10 mouse cellular contexts compared by ENCODE assay signal in the genomic region with DNA sequence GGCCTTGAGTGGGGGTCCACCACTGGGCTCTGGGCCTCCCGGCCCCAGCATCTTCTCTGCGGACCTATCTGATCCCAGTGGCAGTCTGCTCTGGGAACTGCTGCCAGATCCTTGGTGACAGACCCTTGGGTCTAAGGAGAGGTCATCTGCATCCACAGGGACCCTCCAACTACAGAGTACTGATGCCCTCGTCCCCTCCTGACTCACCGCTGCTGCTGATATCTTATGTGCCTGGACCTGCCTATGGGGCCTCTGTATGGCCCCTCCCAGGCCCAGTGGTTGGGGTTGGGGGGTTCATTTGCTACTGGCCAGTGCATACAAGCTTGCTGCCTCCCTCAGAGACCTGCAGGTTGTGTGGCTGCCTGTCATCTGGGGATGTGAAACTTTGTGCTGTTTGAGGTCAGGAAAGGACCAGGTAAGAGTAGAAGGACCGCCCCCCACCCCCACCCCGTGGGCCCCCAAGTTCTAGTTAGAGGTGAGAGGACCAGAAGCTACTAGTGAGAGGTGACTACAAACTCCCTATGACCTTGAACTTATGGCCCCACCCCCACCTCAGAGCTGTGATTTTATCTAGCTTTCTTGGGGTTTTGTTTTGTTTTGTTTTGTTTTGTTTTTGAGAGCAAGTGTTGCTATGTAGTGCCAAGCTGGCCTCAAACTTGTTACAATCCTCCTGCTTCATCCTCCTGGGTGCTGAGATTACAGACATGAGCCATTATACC. TPM values are rescaled to one million over a fixed set of nuclear protein-coding genes. Genes with fewer than 3 reads are reported as not detected.
DNase-seq lines count a peak whose midpoint lies in the region; ATAC-seq and TF ChIP-seq lines count a peak whose summit lies in the region.
"Had no signal": no experiment of that assay in that cellular context is flagged by ENCODE, and none has a peak within 500 bp of the region (broad histone marks: within the 10 kb centered on the region; RNA-seq: fewer than 3 reads in every experiment).

No protein-coding gene starts in this region.

- no peak overlapping the region for H3K4me3 ChIP-seq in kidney, postnatal 0 days (replicated peaks; ENCODE audit: low read depth, low read length)
- peak overlapping the region; percentile 59 for H3K4me3 ChIP-seq in forebrain, embryonic 10.5 days
- H3K4me3 ChIP-seq in hindbrain, postnatal 0 days (ENCODE audit: low read length) = peak overlapping the region; percentile 36; the same call in 1 of the 2 replicates

- DNase-seq in kidney, postnatal 0 days (ENCODE audit: low spot score) = no peak
- DNase-seq in kidney, postnatal 14 days = no peak
- DNase-seq in forebrain, embryonic 10.5 days (ENCODE audit: extremely low spot score, low spot score) = no peak
- no peak for DNase-seq in hindbrain, postnatal 0 days (ENCODE audit: low spot score)
- peak; percentile 31 for DNase-seq in naive thymus-derived CD4-positive, alpha-beta T cell, adult 2 months (ENCODE audit: low read depth)
- no peak for DNase-seq in spleen, postnatal 14 days (ENCODE audit: low spot score in 2 of 2)
- DNase-seq in retina, embryonic 14.5 days (ENCODE audit: low spot score) = no peak
- no peak for DNase-seq in frontal cortex, postnatal 36 days (ENCODE audit: low spot score in 2 of 2)

- peaks cover 30% of the 10 kb centered on the region for H3K4me1 ChIP-seq in kidney, postnatal 0 days (replicated peaks; ENCODE audit: insufficient read depth, low read length)
- peaks cover 40% of the 10 kb centered on the region for H3K4me1 ChIP-seq in forebrain, embryonic 10.5 days
- peaks cover 17% of the 10 kb centered on the region; the same call in 1 of the 2 replicates for H3K4me1 ChIP-seq in hindbrain, postnatal 0 days (ENCODE audit: insufficient read depth, low read length)

- WGBS in kidney, postnatal 0 days = 76% methylated on average over 6 of the region's 6 CpGs
- WGBS in forebrain, embryonic 10.5 days = 63% methylated on average over 6 of the region's 6 CpGs
- WGBS in hindbrain, postnatal 0 days = 76% methylated on average over 6 of the region's 6 CpGs

- no peak for TF ChIP-seq CTCF in kidney, postnatal 0 days (IDR thresholded peaks at IDR 0.05; ENCODE audit: low read depth)
- no peak for TF ChIP-seq CTCF in hindbrain, postnatal 0 days (IDR thresholded peaks at IDR 0.05; ENCODE audit: low read depth)

- no peaks in the 10 kb centered on the region for H3K27me3 ChIP-seq in kidney, postnatal 0 days (ENCODE audit: insufficient read depth, low read length)
- H3K27me3 ChIP-seq in forebrain, embryonic 10.5 days (ENCODE audit: poor library complexity, severe bottlenecking) = peaks cover 15% of the 10 kb centered on the region
- H3K27me3 ChIP-seq in hindbrain, postnatal 0 days (ENCODE audit: insufficient read depth, low read length) = no peaks in the 10 kb centered on the region

- H3K36me3 ChIP-seq in kidney, postnatal 0 days (ENCODE audit: insufficient read depth, low read length) = no peaks in the 10 kb centered on the region
- H3K36me3 ChIP-seq in forebrain, embryonic 10.5 days (replicated peaks) = no peaks in the 10 kb centered on the region
- H3K36me3 ChIP-seq in hindbrain, postnatal 0 days (ENCODE audit: insufficient read depth, low read length) = no peaks in the 10 kb centered on the region

- no peak for ATAC-seq in kidney, postnatal 0 days (replicated peaks; ENCODE audit: low FRiP score, low read depth)
- no peak for ATAC-seq in hindbrain, postnatal 0 days

- H3K9me3 ChIP-seq in kidney, postnatal 0 days (replicated peaks; ENCODE audit: low read length) = no peaks in the 10 kb centered on the region
- no peaks in the 10 kb centered on the region for H3K9me3 ChIP-seq in forebrain, embryonic 10.5 days
- no peaks in the 10 kb centered on the region for H3K9me3 ChIP-seq in hindbrain, postnatal 0 days (ENCODE audit: low read length)

- H3K9ac ChIP-seq in kidney, postnatal 0 days (ENCODE audit: low read depth, low read length) = no peak overlapping the region
- peak overlapping the region; percentile 33; the same call in 1 of the 2 replicates for H3K9ac ChIP-seq in hindbrain, postnatal 0 days (replicated peaks; ENCODE audit: low read length)

- peak overlapping the region; percentile 74; the same call in 1 of the 2 replicates for H3K27ac ChIP-seq in kidney, postnatal 0 days
- H3K27ac ChIP-seq in forebrain, embryonic 10.5 days = peak overlapping the region; percentile 96
- H3K27ac ChIP-seq in hindbrain, postnatal 0 days = peak overlapping the region; percentile 87

- peak overlapping the region; percentile 66; the same call in 1 of the 2 replicates for H3K4me2 ChIP-seq in kidney, postnatal 0 days (ENCODE audit: low read length)
- H3K4me2 ChIP-seq in hindbrain, postnatal 0 days (ENCODE audit: low read depth, low read length) = peak overlapping the region; percentile 78

RNA-seq across cellular contexts. Expression of gene Mamstr, which starts 5.3 kb away (rescaled TPM):
- polyA plus RNA-seq in kidney, postnatal 0 days (2015; fragmentation: Nextera tagmentation; extraction: Ambion mirVana) = 3.9 and 4.8 TPM in 2 replicates
- 1.7 and 3.1 TPM in 2 replicates for polyA plus RNA-seq in forebrain, embryonic 10.5 days (2016; fragmentation: Nextera tagmentation; extraction: Ambion mirVana)
- total RNA-seq in hindbrain, postnatal 0 days (2014; rRNA removed) = 3.3 and 3.6 TPM in 2 replicates
- polyA plus RNA-seq in hindbrain, postnatal 0 days (2015; fragmentation: Nextera tagmentation; extraction: Ambion mirVana) = 2.9 and 3.9 TPM in 2 replicates

RNA-seq across cellular contexts. Expression of gene Rasip1, which starts 17.7 kb away (rescaled TPM):
- polyA plus RNA-seq in kidney, postnatal 0 days (2015; fragmentation: Nextera tagmentation; extraction: Ambion mirVana) = 16.9 and 21.1 TPM in 2 replicates
- polyA plus RNA-seq in forebrain, embryonic 10.5 days (2016; fragmentation: Nextera tagmentation; extraction: Ambion mirVana) = 4.5 and 4.7 TPM in 2 replicates
- total RNA-seq in hindbrain, postnatal 0 days (2014; rRNA removed) = 36.4 and 39.8 TPM in 2 replicates
- 18.7 TPM in 2 replicates for polyA plus RNA-seq in hindbrain, postnatal 0 days (2015; fragmentation: Nextera tagmentation; extraction: Ambion mirVana)

RNA-seq across cellular contexts. Expression of gene Fut2, which starts 21.2 kb away (rescaled TPM):
- polyA plus RNA-seq in kidney, postnatal 0 days (2015; fragmentation: Nextera tagmentation; extraction: Ambion mirVana) = 0.38 TPM in 2 replicates
- polyA plus RNA-seq in forebrain, embryonic 10.5 days (2016; fragmentation: Nextera tagmentation; extraction: Ambion mirVana) = 0.12 TPM in 2 replicates
- 0.32 TPM in 1 of 2 replicates, not detected in the other for total RNA-seq in hindbrain, postnatal 0 days (2014; rRNA removed)
- 0.15 and 0.67 TPM in 2 replicates for polyA plus RNA-seq in hindbrain, postnatal 0 days (2015; fragmentation: Nextera tagmentation; extraction: Ambion mirVana)
- total RNA-seq: gastrocnemius, postnatal 4 days had no signal

RNA-seq across cellular contexts. Expression of gene Izumo1, which starts 23.4 kb away (rescaled TPM):
- polyA plus RNA-seq in kidney, postnatal 0 days (2015; fragmentation: Nextera tagmentation; extraction: Ambion mirVana) = 0.17 and 0.29 TPM in 2 replicates
- 0.25 TPM in 1 of 2 replicates, not detected in the other for polyA plus RNA-seq in forebrain, embryonic 10.5 days (2016; fragmentation: Nextera tagmentation; extraction: Ambion mirVana)
- total RNA-seq in hindbrain, postnatal 0 days (2014; rRNA removed) = 0.10 and 0.54 TPM in 2 replicates
- polyA plus RNA-seq in hindbrain, postnatal 0 days (2015; fragmentation: Nextera tagmentation; extraction: Ambion mirVana) = 0.10 TPM in 1 of 2 replicates, not detected in the other
- total RNA-seq: left cerebral cortex, postnatal 25 days had no signal

RNA-seq across cellular contexts. Expression of gene Fut1, which starts 27.9 kb away (rescaled TPM):
- 0.08 and 0.26 TPM in 2 replicates for polyA plus RNA-seq in kidney, postnatal 0 days (2015; fragmentation: Nextera tagmentation; extraction: Ambion mirVana)
- polyA plus RNA-seq in forebrain, embryonic 10.5 days (2016; fragmentation: Nextera tagmentation; extraction: Ambion mirVana) = 0.07 TPM in 1 of 2 replicates, not detected in the other
- total RNA-seq in hindbrain, postnatal 0 days (2014; rRNA removed) = 0.18 TPM in 1 of 2 replicates, not detected in the other
- polyA plus RNA-seq in hindbrain, postnatal 0 days (2015; fragmentation: Nextera tagmentation; extraction: Ambion mirVana) = not detected in 2 replicates
- total RNA-seq: gastrocnemius, postnatal 4 days had no signal
